Mouse (Mus musculus) B cell, adult (primary cell): ENCODE measurements around the gene Kap. TPM values are rescaled to one million over a fixed set of nuclear protein-coding genes. Genes with fewer than 3 reads are reported as not detected.

ENCODE experiments used
- total RNA-seq: library from RNA; stranded (reverse); gene quantifications from 4 replicates; pipeline ENCODE4 v1.2.4, GENCODE M21; 2023; ENCODE audit not compliant: inconsistent age

Gene Kap
- total RNA-seq, result not detected in 4 replicates

DNA sequence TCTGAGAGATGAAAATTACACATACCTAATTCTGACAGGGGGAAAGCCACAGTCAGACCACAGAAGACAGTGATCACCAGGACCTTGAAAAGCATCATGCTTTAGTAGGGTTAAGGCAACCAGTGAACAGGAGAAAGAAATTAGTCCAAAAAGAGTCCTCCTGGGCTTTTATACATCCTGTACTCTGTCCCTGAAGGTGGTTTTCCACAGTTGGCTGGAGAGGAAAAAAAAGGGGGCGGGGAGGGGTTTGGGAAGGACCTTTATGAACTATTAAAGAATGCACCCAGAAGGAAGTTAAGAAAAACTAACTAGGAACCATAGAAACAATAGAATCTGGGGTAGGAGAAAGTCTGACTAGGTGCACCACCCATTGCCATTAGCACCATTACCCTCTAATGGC is at the start of gene Kap:
Gene Kap, minus strand, starts transcription at position 237 of the 400 bp plus-strand sequence.

Other genes starting within 250 kb of the Kap start
- gene Etv6, start 181.9 kb upstream of the Kap start, total RNA-seq, result 26.5 to 36.8 TPM (median 29.8 TPM) in 4 replicates